Mouse (Mus musculus) spleen, postnatal 4 days (tissue): ENCODE data around the gene Abca1.
A peak's percentile ranks its signal among the peaks of the same experiment; 100 is the strongest.

Experiments
- DNase-seq, 2 experiments: peaks; one replicate each; pipeline ENCODE4 v3.0.0; 2022; ENCODE audit warnings: low spot score in 2 of 2

The Abca1 gene

DNA sequence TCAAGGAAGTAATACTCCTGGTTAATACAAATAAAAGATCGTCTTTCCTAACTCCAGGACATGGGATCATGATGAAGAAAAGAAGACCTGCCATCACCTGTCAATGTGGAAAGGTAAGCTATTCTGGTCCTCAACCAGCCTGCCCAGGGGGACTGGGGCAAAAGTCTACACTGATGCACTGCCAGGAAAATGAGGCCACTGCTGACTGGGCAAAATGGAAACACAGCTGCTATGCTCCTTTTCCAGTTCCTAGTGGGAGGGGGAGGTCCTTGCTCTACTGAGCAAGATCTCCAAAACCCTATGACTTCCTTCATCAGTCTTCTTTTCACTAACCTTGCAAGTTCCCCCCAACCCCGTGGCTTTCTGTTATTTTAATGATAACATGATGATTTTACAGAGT, 73.1 kb downstream of the Abca1 start:
- no peak for DNase-seq

DNA sequence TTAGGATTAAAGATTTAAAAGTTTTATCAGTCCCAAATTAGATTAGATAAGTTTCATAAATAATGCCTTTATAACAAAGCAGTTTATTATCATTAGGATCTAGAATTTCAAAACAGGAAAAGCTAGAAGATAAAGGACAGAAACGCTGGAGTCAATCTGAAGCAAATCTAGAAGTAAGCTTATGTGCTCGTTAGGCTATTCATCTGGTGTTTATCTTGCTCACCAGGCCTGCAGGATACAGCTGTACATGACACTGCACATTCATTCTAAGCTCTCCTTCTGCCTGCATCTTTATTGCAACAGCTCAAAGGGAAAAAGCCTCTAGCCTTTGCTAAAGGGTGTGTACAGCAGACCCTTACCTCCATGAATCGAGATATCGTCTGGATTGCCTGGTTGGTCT, 74.1 kb downstream of the Abca1 start:
- DNase-seq = no peak

DNA sequence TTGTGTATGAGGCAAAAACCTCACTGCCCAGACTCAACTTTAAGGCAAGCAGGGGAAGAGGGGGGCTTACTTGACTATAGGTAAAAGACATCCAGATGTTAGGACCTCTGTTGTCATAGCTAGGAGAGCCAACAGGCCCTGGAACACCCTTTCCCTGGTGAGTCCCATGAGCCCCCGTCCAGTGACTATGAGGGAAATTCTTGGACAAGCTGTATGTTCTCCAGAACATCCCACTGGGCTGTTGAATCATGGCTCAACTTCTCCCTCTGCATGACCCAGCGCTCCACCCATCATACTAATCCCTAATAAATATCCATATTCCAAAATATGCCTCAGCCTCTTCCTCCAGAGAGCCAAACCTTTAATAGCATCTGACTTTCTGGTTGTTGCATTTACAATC, 76.6 kb downstream of the Abca1 start:
- DNase-seq = no peak

DNA sequence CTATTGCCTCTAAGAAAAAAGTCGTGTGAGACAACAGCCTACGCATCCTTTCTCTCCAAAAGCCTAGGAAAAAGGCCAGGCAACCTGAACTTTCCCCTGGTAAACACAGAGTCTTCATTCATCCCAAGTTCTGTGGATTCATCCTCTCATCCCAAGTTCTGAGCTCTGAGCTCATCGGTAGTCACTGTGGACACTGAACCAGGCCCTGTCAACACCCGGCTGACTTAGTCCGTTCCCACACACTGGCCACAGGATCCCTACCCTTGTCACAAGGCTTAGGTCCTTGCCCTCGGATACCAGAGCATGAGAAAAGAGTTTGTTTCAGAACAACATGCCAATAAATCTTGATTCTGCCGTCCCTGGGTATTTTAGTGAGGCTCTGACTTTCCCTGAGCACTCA, 77.2 kb downstream of the Abca1 start:
- no peak for DNase-seq

DNA sequence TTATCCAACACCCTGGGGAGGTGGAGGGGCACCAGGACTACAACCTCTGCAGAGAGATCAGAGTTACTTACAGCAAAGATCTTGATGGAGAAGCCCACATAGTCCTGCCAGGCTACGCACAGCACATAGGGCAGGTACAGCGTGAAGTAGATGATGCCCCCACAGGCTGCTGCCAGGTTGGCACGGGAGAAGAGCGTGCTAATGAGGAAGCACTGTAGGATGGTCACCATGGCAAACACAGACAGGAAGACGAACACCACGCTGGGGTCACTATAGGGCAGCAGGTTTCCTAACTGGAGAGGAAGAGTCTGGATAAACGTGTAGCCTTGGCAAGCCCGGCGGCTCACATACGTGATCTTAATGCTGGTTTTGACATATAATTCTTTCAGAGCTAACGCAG, 77.8 kb downstream of the Abca1 start:
- no peak for DNase-seq

DNA sequence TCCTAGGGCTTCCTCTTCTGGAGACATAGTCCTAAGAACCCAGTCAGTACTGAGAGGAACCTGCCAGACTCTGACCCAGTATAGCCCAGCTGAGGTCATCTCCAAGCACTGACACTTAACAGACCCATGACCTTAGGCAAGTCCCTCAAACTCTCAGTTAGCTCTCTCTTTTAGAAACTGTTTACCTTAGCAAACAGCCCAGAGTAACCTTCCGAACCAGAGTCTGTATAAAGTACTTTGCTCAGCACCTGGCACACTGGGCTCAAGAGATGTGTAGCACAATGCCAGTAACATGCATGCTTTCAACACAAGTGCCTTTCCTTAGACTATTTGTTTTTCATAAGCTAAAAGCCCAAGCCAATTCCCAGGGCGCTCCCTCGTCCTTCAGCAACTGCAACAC, 79.4 kb downstream of the Abca1 start:
- DNase-seq = no peak

DNA sequence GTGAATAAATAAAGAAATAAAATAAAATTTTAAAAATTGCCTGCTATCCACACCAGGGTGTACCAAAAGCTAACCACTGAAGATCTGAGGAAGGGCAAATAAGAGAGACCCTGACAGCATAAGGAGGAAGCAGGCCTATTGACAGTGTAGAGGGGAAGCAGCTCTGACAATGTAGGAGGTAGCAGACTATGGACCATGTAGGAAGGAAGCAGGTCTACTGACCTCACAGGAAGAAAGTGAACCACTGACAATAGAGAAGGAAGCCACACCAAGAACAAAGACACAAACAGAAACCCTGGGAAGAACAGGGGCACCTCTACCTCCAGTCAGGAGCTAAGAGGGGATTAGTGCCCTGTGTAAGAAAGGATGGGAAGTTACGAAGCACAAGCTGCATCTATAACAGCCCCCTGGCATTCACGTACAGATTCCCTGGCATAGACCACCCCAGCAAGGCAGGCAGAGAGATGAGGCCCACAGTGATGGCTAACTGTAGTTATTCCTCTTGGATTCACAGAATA, 80.8 kb downstream of the Abca1 start:
- DNase-seq = no peak

DNA sequence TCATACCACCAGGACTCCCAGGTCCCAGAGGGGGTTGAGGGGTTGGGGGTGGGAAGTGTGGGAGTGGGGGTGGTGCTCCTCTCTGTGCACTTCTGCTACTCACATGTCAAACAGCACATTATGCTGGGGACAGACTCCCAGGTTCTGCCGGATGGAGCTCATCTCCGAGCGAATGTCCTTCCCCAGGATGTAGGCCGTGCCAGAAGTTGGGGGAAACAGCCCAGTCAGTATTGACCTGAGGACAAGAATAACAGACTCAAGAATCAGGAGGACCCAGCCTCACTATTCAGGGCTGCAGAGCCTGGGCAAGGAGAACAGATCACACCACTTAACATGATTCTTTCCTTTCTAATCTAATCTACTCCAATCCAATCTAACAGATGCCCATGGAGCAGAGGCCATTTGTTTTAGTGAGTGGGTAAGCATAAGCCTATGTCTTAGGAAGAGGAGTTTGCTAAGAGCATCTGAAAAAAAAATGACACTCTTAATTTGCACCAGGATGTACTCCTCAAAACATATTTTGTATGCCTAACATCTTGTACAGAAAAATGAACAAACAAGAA, 82.8 kb downstream of the Abca1 start:
- no peak for DNase-seq

DNA sequence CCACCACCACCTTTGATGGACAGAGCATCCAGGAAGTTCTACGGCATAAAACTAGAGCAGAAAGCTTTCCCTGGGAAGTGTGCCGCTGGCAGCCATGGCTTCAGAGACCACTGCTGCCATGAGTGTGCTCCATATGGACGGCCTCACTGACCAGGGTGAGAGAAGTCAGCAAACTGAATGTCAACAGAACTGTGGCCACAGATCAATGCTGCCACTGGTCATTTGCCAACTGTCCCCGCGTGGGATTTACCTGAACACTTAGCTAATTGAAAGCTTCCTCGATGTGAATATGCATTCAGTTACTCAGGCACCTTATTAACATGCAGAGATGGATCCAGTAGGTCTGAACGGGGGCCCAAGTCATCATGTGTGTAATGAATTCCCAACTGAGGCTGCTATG, 86.7 kb downstream of the Abca1 start:
- no peak for DNase-seq

DNA sequence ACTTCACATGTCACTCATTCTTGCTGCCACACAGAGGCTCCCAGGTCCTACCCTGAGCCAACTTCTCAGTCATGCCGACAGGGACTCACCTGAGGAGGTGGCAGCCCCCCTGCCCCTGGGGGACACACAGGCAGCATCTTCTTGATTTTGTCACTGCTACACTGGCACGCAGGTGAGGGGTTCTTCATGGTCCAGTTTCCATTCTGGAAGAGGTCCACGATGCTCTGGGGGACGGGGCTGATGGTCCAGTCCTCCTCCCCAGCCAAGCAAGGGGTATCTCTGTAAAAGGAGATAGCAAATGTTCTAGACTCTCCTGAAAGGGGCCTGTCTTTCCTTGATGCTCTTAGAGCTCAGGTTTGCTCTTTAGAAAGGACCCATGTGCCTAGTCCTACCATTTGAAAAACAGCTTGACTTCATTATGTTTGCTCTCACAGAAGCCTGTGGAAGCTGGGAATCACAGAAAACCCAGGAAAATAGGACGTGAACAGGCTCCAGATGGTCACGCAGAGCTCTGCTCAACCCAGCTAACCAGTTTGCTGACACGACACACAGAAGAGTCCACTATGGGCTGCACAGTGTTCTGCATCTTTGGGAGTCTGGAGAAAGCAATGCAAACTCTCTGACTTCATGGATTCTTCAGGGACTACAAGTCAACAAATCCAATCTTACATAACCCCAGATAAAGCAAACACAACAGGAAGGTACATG, 97.2 kb downstream of the Abca1 start:
- DNase-seq = no peak

DNA sequence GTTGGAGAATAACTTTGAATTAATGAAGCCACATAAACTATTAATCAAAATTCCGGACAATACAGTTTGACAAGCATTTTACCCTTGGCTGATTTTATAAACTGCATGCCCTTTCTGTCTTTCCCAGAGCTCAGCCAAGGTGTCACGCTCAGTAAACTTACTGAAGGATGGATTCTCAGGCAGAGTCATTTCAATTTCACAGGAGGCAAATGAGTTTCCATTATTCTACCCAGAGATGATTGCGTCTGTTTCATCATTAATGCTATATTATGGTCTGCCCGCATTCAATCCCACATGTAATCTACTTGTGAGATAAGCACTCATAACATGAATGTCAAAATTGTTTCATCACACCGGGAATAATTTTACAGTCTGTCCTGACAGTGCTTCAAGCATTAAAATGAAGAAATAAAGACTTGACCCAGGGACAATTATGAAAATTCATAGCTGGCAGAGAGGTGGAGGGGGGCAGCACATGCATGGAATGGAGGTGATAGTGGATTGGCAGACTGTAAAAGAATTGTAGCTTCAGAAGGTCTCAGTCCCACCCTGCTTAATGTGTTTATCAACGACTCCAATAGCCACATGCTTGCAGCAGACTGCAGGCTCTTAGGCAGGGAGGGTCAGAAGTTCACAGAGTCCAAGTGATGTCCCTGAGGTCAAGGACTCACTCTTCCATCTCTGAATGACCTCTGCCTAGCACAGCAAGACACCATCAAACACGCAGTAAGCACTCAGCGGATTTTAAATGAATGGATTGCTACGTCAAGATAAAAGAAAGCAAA, 113.3 kb downstream of the Abca1 start:
- DNase-seq = no peak

DNA sequence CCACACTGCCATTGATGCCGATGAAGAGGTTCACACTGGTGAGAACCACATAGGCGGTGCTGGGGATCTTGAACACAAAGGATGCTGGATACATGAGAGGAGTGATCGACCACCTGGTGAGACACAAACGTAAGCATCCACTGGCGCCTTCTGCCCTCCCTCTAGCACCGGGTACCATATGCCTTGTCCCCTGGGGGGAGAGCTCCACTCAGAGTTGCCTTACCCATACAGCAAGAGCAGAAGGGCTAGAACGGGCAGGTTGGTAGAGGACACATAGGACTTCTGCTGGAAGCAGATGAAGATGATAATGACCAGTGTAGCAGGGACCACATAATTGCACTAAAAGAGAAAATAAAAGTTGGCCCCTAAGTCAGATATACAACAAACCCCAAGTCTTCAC, 113.9 kb downstream of the Abca1 start:
- no peak for DNase-seq

DNA sequence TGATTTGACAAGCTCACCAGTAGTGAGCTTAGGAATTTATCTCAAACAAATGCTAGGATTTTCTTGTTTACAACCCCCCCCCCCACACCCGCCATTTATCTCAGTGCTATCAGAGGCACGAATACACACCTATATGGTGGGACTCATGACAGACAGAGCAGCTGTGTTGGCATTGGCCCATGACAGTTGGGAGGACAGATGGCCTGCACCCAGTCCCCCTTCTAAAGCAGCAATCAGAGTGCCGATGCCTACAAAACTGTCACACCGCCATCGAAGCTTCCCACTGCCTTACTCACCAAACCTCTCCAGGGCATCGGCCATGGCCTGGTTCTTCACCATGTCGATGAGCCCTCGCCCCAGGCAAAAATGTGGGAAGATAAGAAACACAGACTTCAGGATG, 115.9 kb downstream of the Abca1 start:
- DNase-seq = no peak

DNA sequence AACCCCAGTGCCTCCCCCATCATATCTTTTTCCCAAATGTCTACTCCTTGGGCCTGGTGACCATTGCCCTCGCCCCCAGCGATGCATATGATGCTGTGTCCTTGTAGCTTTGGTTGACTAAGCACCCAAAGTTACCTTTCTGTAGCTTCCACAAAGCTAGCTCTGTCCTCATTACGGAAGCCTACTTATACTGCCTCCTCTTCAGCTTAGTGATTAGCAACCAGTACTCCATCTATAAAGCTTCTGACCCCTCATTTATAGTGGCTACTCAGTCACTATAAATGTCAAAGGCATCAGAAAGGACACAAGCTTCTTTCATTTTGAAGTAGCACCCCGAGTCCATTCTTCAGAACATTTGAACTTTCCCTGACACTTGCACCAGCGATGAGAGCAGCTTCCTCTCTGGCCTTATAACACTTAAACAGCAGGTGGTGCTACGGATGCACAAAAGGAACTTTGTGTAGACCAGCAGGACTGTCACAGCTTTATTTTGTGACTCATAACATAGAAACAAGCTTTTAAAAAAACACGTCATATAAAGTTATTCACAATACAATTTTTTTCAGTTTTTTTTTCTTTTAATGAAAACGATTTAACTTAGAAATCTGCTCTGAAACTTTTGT, 129.3 kb downstream of the Abca1 start:
- DNase-seq = no peak

DNA sequence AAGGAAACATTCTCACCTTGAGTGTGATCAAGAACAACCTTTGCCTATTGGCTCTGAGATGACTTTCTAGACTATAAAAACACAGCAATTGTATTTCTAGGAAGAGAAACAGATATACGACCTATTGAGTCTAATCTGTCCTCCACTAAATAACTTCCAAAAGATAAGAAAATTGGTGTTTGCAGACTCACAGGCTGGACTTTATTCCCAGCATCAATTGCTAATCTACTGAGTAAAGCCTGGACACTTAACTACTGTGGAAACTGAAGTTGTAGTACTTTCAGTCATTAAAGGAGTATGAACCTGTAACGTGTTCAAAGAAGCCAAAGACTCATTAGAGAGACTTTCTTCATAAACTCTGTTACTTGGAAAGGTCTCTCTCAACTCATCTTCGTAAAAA, 131.9 kb downstream of the Abca1 start:
- DNase-seq = no peak

DNA sequence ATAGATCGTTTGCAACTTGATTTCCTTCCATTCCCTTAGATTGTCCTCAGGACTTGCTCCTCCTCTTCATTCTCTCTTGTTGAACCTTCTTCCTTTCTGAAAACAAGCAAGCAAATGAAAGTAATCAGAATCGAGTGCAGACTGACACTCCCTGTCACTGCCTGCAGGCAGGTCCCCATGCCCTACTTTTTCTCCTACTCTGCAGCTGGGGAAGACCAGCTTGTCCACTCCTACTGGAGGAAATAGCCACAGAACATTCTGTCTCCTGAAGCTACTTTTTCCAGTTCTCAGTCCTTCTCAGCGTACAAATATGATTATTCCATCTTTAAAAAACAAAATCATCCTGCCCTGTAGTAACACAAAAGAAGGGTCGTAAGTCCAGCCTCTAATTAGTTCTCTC, 135.3 kb downstream of the Abca1 start:
- no peak for DNase-seq

DNA sequence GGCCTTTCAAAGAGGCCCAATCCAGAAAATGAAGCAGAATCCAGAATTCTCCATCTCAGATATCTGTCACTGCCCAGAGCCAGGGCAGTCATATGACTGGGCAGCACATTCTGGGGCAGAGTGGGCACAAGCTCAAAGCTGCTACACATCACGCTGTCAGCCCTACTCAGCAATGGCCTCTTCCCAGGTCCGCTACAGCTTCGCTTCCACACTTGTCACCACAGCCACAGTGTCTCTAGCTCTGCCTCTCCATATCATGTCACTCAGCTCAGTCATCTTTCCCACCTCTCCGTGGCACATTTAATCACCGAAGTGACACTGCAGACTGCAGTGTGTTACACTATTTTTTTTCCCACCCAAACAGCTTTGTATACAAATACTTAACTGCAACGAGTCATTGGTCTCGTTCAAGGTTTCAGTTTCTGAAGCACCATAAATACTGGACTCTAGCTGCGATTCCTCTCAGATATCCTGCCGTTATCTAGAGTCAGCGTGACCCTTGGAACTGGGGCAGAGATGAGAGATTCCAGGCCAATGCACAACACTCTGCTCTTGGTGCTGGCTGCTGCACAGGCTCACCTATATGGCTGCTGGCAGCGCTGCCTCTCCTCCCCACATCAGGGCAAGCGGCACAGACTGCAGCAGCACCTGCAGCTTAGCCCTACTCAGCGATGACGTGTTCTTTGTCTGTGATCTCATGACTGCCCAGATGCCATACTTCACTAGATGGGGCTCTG, 136.3 kb downstream of the Abca1 start:
- no peak for DNase-seq

DNA sequence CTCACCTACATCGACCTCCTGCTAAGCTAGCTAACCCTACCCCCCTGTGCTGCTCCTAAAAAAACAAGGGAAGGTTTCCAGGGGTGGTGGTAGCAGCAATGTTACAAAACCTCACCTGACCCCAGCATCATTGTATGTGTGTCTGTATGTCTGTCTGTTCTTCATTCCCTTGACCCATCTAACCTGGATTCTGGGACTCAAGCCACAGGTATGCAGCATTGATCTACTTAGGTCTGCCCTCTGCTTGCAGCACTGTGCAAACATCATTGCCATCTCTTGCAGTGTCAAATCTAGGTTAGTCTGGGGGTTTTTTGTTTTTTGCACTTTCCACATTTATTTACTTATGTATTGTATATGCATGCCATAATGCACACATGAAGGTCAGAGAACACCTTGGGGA, 141.3 kb downstream of the Abca1 start:
- no peak for DNase-seq

DNA sequence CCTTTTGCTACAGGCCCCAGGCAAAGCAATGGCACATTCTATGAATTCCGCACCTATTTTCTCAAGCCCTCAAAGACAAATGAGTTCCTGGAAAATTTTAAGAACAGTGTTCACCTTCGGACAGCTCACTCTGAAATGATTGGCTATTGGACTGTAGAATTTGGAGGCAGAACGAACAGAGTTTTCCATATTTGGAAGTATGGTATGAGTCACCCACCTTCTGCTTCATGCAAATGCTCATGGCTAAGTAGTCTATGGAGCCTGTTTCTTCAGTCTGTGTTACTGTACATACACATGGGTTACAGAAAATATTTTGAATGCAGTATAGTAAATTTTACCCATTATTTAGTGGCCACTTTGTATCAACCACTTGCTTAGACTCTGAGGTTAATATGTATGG, 144.7 kb downstream of the Abca1 start:
- no peak for DNase-seq

DNA sequence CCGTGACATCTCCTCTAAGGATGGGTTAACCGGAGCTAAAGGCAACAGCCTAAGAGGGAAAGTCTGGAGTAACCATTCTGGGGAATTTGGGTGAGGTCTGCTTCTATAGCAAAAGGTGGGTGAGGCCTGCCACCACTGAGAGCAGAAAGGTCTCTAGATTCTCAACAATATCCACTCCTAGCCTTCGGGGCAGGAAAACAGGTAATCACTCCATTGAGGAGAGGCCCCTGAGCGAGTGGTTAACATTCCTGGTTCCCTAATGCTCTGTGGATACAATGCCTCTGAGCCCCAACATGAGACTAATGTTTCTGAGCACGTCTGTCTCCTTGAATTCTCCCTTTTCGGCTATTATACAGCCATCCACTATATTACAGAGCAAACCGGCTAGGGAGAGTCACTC, 145.3 kb downstream of the Abca1 start:
- no peak for DNase-seq

DNA sequence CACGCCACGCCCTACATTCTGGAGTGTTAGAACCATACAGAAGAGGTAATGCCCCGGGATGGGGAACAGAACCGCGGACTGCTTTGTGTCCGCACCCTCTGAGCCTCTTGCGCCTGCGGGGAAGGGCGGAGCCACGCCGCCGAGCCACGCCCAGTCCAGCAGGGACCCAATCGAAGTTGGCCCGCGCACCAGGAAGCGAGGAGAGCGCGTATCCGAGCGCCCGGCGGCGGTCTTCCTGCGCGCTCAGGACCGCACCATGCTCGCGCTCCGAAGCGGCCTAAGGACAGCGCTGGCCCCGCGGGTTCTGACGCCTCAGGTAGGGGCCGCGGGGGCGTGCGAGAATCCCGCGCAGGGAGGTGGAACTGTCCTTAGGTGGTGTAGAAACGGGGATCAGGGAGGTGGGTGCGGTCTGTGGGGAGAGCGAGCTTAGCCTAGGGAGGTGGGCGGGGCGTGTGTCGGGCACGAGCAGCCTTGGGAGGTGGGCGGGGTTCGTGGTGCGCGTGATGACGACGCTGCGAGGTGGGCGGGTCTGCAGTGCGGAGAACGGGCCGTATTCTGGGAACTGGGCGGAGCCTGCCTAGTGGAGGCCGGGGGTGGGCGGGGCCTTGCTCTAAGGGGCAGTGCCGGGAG, 147.8 kb downstream of the Abca1 start, which contains the start of gene Nipsnap3b:
TSS of gene Nipsnap3b (plus strand) at position 149 of the 630 bp plus-strand sequence.
- DNase-seq = peak; percentile 97 to 98
